Mouse (Mus musculus) spleen, adult 18-20 months (tissue): Measurements from ENCODE around the gene Gm4214.
"Not testable (repeated sequence)": the region's sequence is repeated elsewhere in the genome, so short reads cannot be mapped to it uniquely, and the experiment has no call there.

Experiments
- DNase-seq, 2 experiments: peaks; one replicate each; pipeline ENCODE4 v3.0.0; 2022; ENCODE audit warnings: mixed read lengths in 2 of 2

Gene Gm4214

DNA sequence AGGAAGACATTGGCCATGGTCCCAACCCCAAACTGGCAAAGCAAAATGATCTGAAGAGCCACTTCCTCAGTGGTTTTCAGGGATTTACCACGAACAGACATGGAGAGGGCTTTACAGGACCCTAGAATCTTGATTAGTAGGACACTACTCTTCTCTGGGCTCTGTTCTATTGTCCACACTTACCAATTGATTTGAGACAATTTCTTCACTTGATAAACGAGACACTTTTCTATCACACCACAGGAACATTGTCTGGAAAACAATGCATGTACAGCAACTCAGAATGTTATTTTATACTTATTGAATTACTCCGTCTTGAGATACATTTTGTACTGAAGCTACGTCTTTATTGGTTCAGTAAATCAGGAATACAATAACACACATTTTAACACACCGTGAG is at the start of gene Gm4214:
Gene Gm4214 (minus strand): TSS at position 101 of the 400 bp plus-strand sequence.
- DNase-seq = not testable (repeated sequence)

- not testable (repeated sequence) for DNase-seq
These were observed 35.4 kb upstream of the Gm4214 start, which contains the start of gene Gm4216 for GRCm38 (mm10) chr7:23019823-23020222. TSS of gene Gm4216 (minus strand) at chr7:23019923.
